Mouse (Mus musculus) MEL (cell line): Measurements from ENCODE around the gene Gys1. TPM values are rescaled to one million over a fixed set of nuclear protein-coding genes. Genes with fewer than 3 reads are reported as not detected.

Experiments used
- DNase-seq: peaks from one replicate; pipeline ENCODE4 v3.0.0; 2011; ENCODE audit warnings: low read depth, low spot score
- H3K27ac ChIP-seq: 2 replicates; pipeline ENCODE4 v1.5.1; 2012; ENCODE audit warnings: low read depth, mild to moderate bottlenecking, control low read depth, low read length, moderate library complexity; ENCODE audit not compliant: control insufficient read depth
- H3K27me3 ChIP-seq, 2 experiments: fragments of 150-350 bp in 1 of 2; sonication (generic) in 1 of 2; 2 replicates each; pipeline ENCODE4 v1.6.1; 2012; ENCODE audit warnings: low read length in 2 of 2, mild to moderate bottlenecking in 2 of 2, improper control_type of control experiment in 1 of 2, moderate library complexity in 1 of 2; ENCODE audit not compliant: insufficient read depth in 2 of 2, control insufficient read depth in 1 of 2
- H3K36me3 ChIP-seq, 2 experiments: 2 replicates each; pipeline ENCODE4 v1.6.1; 2012 to 2014; ENCODE audit warnings: low read length in 2 of 2, improper control_type of control experiment in 1 of 2, inconsistent platforms in 1 of 2, mild to moderate bottlenecking in 1 of 2; ENCODE audit not compliant: insufficient read depth in 2 of 2, control insufficient read depth in 1 of 2
- H3K4me1 ChIP-seq, 2 experiments: fragments of 150-350 bp in 1 of 2; sonication (generic) in 1 of 2; 2 replicates each; pipeline ENCODE4 v1.6.1; 2012; ENCODE audit warnings: low read length in 2 of 2, improper control_type of control experiment in 1 of 2, mild to moderate bottlenecking in 1 of 2; ENCODE audit not compliant: insufficient read depth in 2 of 2, control insufficient read depth in 1 of 2
- H3K4me3 ChIP-seq, 2 experiments: fragments of 150-350 bp in 1 of 2; sonication (generic) in 1 of 2; 2 replicates each; pipeline ENCODE4 v1.5.1; 2012; ENCODE audit warnings: low read depth in 2 of 2, low read length in 2 of 2, mild to moderate bottlenecking in 2 of 2, moderate library complexity in 2 of 2, control low read depth in 1 of 2, improper control_type of control experiment in 1 of 2; ENCODE audit not compliant: control insufficient read depth in 1 of 2, insufficient read depth in 1 of 2
- H3K79me2 ChIP-seq: 2 replicates; pipeline ENCODE4 v1.6.1; 2012; ENCODE audit warnings: mild to moderate bottlenecking, low read length, moderate library complexity; ENCODE audit not compliant: control insufficient read depth, poor library complexity, insufficient read depth
- H3K9ac ChIP-seq: 2 replicates; pipeline ENCODE4 v1.6.1; 2012; ENCODE audit warnings: low read depth, mild to moderate bottlenecking, control low read depth, low read length, moderate library complexity; ENCODE audit not compliant: control insufficient read depth, poor library complexity, severe bottlenecking
- H3K9me3 ChIP-seq: fragments of 150-350 bp; sonication (generic); replicated peaks from 2 replicates; pipeline ENCODE4 v1.6.1; 2012; ENCODE audit warnings: mild to moderate bottlenecking, low read length, improper control_type of control experiment, moderate library complexity; ENCODE audit not compliant: insufficient read depth
- CTCF ChIP-seq, 3 experiments: IDR thresholded peaks in 2 of 3; conservative IDR thresholded peaks in 1 of 3; 2 replicates each; pipeline ENCODE4 v1.5.1; 2011 to 2012; ENCODE audit warnings: low read length in 3 of 3, low read depth in 2 of 3, mild to moderate bottlenecking in 2 of 3, improper control_type of control experiment in 1 of 3, inconsistent platforms in 1 of 3, mixed read lengths in 1 of 3, moderate library complexity in 1 of 3; ENCODE audit not compliant: control insufficient read depth in 1 of 3, insufficient read depth in 1 of 3, poor library complexity in 1 of 3, severe bottlenecking in 1 of 3
- E2F4 ChIP-seq: IDR thresholded peaks from 2 replicates; pipeline ENCODE4 v1.6.1; 2011; ENCODE audit warnings: low read depth, low read length, improper control_type of control experiment, borderline replicate concordance
- EP300 ChIP-seq, 2 experiments: IDR thresholded peaks; 2 replicates each; pipeline ENCODE4 v1.6.1; 2011; ENCODE audit warnings: improper control_type of control experiment in 2 of 2, low read length in 2 of 2, low read depth in 1 of 2, mild to moderate bottlenecking in 1 of 2
- GATA1 ChIP-seq: IDR thresholded peaks from 2 replicates; pipeline ENCODE4 v1.6.1; 2011; ENCODE audit warnings: low read depth, low read length, improper control_type of control experiment
- KAT2A ChIP-seq: conservative IDR thresholded peaks from 2 replicates; pipeline ENCODE4 v1.6.1; 2012; ENCODE audit warnings: low read depth, low read length, improper control_type of control experiment, inconsistent platforms
- MAX ChIP-seq: IDR thresholded peaks from 2 replicates; pipeline ENCODE4 v1.6.1; 2011; ENCODE audit warnings: low read length, improper control_type of control experiment
- MXI1 ChIP-seq: IDR thresholded peaks from 2 replicates; pipeline ENCODE4 v1.6.1; 2011; ENCODE audit warnings: mild to moderate bottlenecking, low read depth, low read length, improper control_type of control experiment
- MYB ChIP-seq: IDR thresholded peaks from 2 replicates; pipeline ENCODE4 v1.6.1; 2011; ENCODE audit warnings: mild to moderate bottlenecking, low read depth, low read length, improper control_type of control experiment
- MYC ChIP-seq: IDR thresholded peaks from 2 replicates; pipeline ENCODE4 v1.6.1; 2011; ENCODE audit warnings: low read depth, mild to moderate bottlenecking, low read length, improper control_type of control experiment, moderate library complexity
- NRF1 ChIP-seq: IDR thresholded peaks from 2 replicates; pipeline ENCODE4 v1.6.1; 2014; ENCODE audit warnings: low read depth, mild to moderate bottlenecking, inconsistent platforms, low read length, improper control_type of control experiment, moderate library complexity; ENCODE audit not compliant: poor library complexity, insufficient read depth, severe bottlenecking
- POLR2A ChIP-seq, 2 experiments: IDR thresholded peaks; 2 replicates each; pipeline ENCODE4 v1.6.1; 2011 to 2012; ENCODE audit warnings: low read length in 2 of 2, mild to moderate bottlenecking in 2 of 2, control low read depth in 1 of 2, improper control_type of control experiment in 1 of 2, low read depth in 1 of 2, moderate library complexity in 1 of 2; ENCODE audit not compliant: control insufficient read depth in 1 of 2, insufficient read depth in 1 of 2, poor library complexity in 1 of 2
- RAD21 ChIP-seq: IDR thresholded peaks from 2 replicates; pipeline ENCODE4 v1.6.1; 2011; ENCODE audit warnings: mild to moderate bottlenecking, low read depth, low read length, improper control_type of control experiment
- TAL1 ChIP-seq: IDR thresholded peaks from 2 replicates; pipeline ENCODE4 v1.6.1; 2012; ENCODE audit warnings: mild to moderate bottlenecking, inconsistent platforms, low read length, moderate library complexity, mixed read lengths
- TBP ChIP-seq: IDR thresholded peaks from 2 replicates; pipeline ENCODE4 v1.8.0; 2011; ENCODE audit warnings: low read depth, low read length, improper control_type of control experiment
- USF1 ChIP-seq: IDR thresholded peaks from 2 replicates; pipeline ENCODE4 v1.6.1; 2014; ENCODE audit warnings: low read depth, mild to moderate bottlenecking, inconsistent platforms, low read length, improper control_type of control experiment, moderate library complexity
- ZC3H11A ChIP-seq: IDR thresholded peaks from 2 replicates; pipeline ENCODE4 v1.6.1; 2012; ENCODE audit warnings: low read depth, mild to moderate bottlenecking, inconsistent platforms, low read length, improper control_type of control experiment
- ZKSCAN1 ChIP-seq: IDR thresholded peaks from 2 replicates; pipeline ENCODE4 v1.6.1; 2012; ENCODE audit warnings: low read depth, mild to moderate bottlenecking, inconsistent platforms, low read length, improper control_type of control experiment, moderate library complexity
- ZNF384 ChIP-seq: IDR thresholded peaks from 2 replicates; pipeline ENCODE4 v1.6.1; 2012; ENCODE audit warnings: low read depth, mild to moderate bottlenecking, inconsistent platforms, low read length, improper control_type of control experiment
- polyA plus RNA-seq, 2 experiments: library from polyadenylated mRNA; stranded (reverse) in 1 of 2; unstranded in 1 of 2; fragments of >175 nt in 1 of 2; fragments of >200 nt in 1 of 2; gene quantifications; 2 replicates each; pipeline versions ENCODE4 v1.2.1 to v1.2.4; 2012; ENCODE audit warnings: low replicate concordance in 2 of 2, low read depth in 1 of 2; ENCODE audit not compliant: insufficient read length in 2 of 2, insufficient read depth in 1 of 2, missing spikeins in 1 of 2
- total RNA-seq: library from RNA; depleted of rRNA; stranded (reverse); fragments of 300-350 nt; gene quantifications from 2 replicates; pipeline ENCODE4 v1.2.3, GENCODE M21; 2012

Gene Gys1
- total and polyA plus RNA-seq, 3 experiments, result 12.8 to 46.9 TPM; not detected in 1

- no peak for TF ChIP-seq ZKSCAN1
- TF ChIP-seq MXI1, result peak; percentile 96
- peak in 1 of 2 experiments; percentile 62; a peak in 2 of 4 replicates for TF ChIP-seq EP300 (IDR thresholded peaks at IDR 0.05; ENCODE audit: low read depth in 1 of 2, low read length in 2 of 2)
- TF ChIP-seq TAL1, result no peak
- no peak for TF ChIP-seq E2F4
These were observed at the start of gene Gys1 (continued) for GRCm38 (mm10) chr7:45434203-45435015.

GRCm38 (mm10) chr7:45386077-45386476 is 48.6 kb upstream of the Gys1 start:
- DNase-seq, result peak; percentile 57
- no peaks in the 10 kb centered on the region for H3K27me3 ChIP-seq
- no peaks in the 10 kb centered on the region for H3K9me3 ChIP-seq
- no peaks in the 10 kb centered on the region for H3K4me1 ChIP-seq
- H3K36me3 ChIP-seq, result peaks cover 25 to 66% of the 10 kb centered on the region in 2 experiments
- H3K4me3 ChIP-seq, result no peak overlapping the region
- H3K79me2 ChIP-seq, result peaks cover 12% of the 10 kb centered on the region
- peak; percentile 32 to 49 (median 49); a peak in 4 of 6 replicates for TF ChIP-seq CTCF (IDR thresholded peaks at IDR 0.05 in 2 of 3, conservative IDR thresholded peaks at IDR 0.05 in 1 of 3; ENCODE audit: control insufficient read depth in 1 of 3, insufficient read depth in 1 of 3, low read depth in 2 of 3, low read length in 3 of 3, poor library complexity in 1 of 3, severe bottlenecking in 1 of 3)
- TF ChIP-seq TAL1, result no peak
- TF ChIP-seq GATA1, result no peak
- no peak for TF ChIP-seq NRF1
- no peak for TF ChIP-seq MYB
- 0 out of 2 replicates have a peak, but pooled peaks have one; percentile 18 for TF ChIP-seq MYC
- no peak for TF ChIP-seq ZC3H11A
- no peak for TF ChIP-seq KAT2A
- TF ChIP-seq USF1, result peak; percentile 44; the same call in 1 of the 2 replicates
- TF ChIP-seq TBP, result no peak
- TF ChIP-seq MAX, result peak; percentile 35; the same call in 1 of the 2 replicates
- TF ChIP-seq POLR2A (IDR thresholded peaks at IDR 0.05; ENCODE audit: control insufficient read depth in 1 of 2, insufficient read depth in 1 of 2, low read depth in 1 of 2, low read length in 2 of 2, poor library complexity in 1 of 2), result 0 out of 4 replicates have a peak, but pooled peaks of 1 of the 2 experiments have one; percentile 32
- no peak for TF ChIP-seq ZNF384
- TF ChIP-seq RAD21, result no peak
- H3K27ac ChIP-seq, result no peak overlapping the region
- no peak overlapping the region for H3K9ac ChIP-seq
